Comparison of ENCODE assay signal across 12 mouse cellular contexts in the genomic region with DNA sequence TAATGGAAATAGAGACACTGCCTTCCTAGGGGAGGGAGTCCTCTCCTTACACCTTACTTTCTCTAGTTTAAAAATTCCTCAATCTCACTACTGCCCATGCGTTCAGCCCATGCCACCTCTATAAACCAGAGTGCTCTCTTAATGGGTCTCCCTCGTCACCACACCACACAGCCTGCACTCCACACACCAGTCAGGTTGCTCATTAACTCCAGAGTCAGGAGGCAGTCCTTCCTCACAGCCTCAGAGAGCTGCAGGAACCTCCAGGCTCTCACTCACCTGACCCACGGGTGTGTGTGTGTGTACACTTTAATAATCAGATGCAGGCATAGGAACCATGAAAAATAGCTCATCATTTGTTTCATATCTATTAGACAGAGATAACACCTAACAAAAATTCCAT. TPM values are rescaled to one million over a fixed set of nuclear protein-coding genes. Genes with fewer than 3 reads are reported as not detected.
A peak's percentile ranks its signal among the peaks of the same experiment; 100 is the strongest.
DNase-seq lines count a peak whose midpoint lies in the region; ATAC-seq and TF ChIP-seq lines count a peak whose summit lies in the region.
"Had no signal": no experiment of that assay in that cellular context is flagged by ENCODE, and none has a peak within 500 bp of the region (broad histone marks: within the 10 kb centered on the region; RNA-seq: fewer than 3 reads in every experiment).

No protein-coding gene starts in this region.

- H3K4me2 ChIP-seq in heart, embryonic 11.5 days: no peak overlapping the region
- H3K4me2 ChIP-seq in intestine, embryonic 14.5 days (ENCODE audit: low read length): no peak overlapping the region
- no peak overlapping the region for H3K4me2 ChIP-seq in kidney, postnatal 0 days (ENCODE audit: low read length)
- H3K4me2 ChIP-seq in forebrain, postnatal 0 days (ENCODE audit: low read depth): no peak overlapping the region
- H3K4me2 ChIP-seq in forebrain, embryonic 14.5 days (ENCODE audit: low read length): no peak overlapping the region
- H3K4me2 ChIP-seq: hindbrain, embryonic 15.5 days had no signal

- H3K9me3 ChIP-seq in heart, embryonic 11.5 days (replicated peaks; ENCODE audit: control insufficient read depth, low read length): no peaks in the 10 kb centered on the region
- no peaks in the 10 kb centered on the region for H3K9me3 ChIP-seq in intestine, embryonic 14.5 days (ENCODE audit: control insufficient read depth, low read length)
- H3K9me3 ChIP-seq in kidney, postnatal 0 days (replicated peaks; ENCODE audit: low read length): no peaks in the 10 kb centered on the region
- H3K9me3 ChIP-seq in forebrain, postnatal 0 days (ENCODE audit: low read length): no peaks in the 10 kb centered on the region
- H3K9me3 ChIP-seq in forebrain, embryonic 14.5 days (replicated peaks; ENCODE audit: control insufficient read depth, low read length): no peaks in the 10 kb centered on the region
- H3K9me3 ChIP-seq: hindbrain, embryonic 15.5 days had no signal

- H3K4me1 ChIP-seq in heart, embryonic 11.5 days (ENCODE audit: control insufficient read depth, insufficient read depth, low read length): peaks cover 16% of the 10 kb centered on the region
- no peaks in the 10 kb centered on the region for H3K4me1 ChIP-seq in intestine, embryonic 14.5 days (replicated peaks; ENCODE audit: control insufficient read depth, insufficient read depth, low read length)
- no peaks in the 10 kb centered on the region for H3K4me1 ChIP-seq in kidney, postnatal 0 days (replicated peaks; ENCODE audit: insufficient read depth, low read length)
- H3K4me1 ChIP-seq in forebrain, postnatal 0 days (ENCODE audit: insufficient read depth): no peaks in the 10 kb centered on the region
- no peaks in the 10 kb centered on the region for H3K4me1 ChIP-seq in forebrain, embryonic 14.5 days (ENCODE audit: control insufficient read depth, insufficient read depth, low read length)
- H3K4me1 ChIP-seq: hindbrain, embryonic 15.5 days had no signal

- no peak for ATAC-seq in heart, embryonic 11.5 days (replicated peaks; ENCODE audit: insufficient number of reproducible peaks, low FRiP score, low TSS enrichment)
- peak; percentile 72; the same call in 1 of the 2 replicates for ATAC-seq in intestine, embryonic 14.5 days (replicated peaks; ENCODE audit: low FRiP score, low TSS enrichment, low read depth)
- peak; percentile 89 for ATAC-seq in kidney, postnatal 0 days (replicated peaks; ENCODE audit: low FRiP score, low read depth)
- no peak for ATAC-seq in forebrain, postnatal 0 days
- no peak for ATAC-seq in forebrain, embryonic 14.5 days

- no peak overlapping the region for H3K4me3 ChIP-seq in heart, embryonic 11.5 days (ENCODE audit: low read depth, low read length)
- no peak overlapping the region for H3K4me3 ChIP-seq in intestine, embryonic 14.5 days (ENCODE audit: low read depth, low read length)
- no peak overlapping the region for H3K4me3 ChIP-seq in kidney, postnatal 0 days (replicated peaks; ENCODE audit: low read depth, low read length)
- H3K4me3 ChIP-seq in macrophage (ENCODE audit: inconsistent target): no peak overlapping the region
- H3K4me3 ChIP-seq in forebrain, postnatal 0 days (ENCODE audit: low read depth, low read length): no peak overlapping the region
- H3K4me3 ChIP-seq in forebrain, embryonic 14.5 days (ENCODE audit: low read depth, low read length): no peak overlapping the region
- H3K4me3 ChIP-seq: hindbrain, embryonic 15.5 days had no signal

- intact Hi-C loops in heart, postnatal 36 days (cut with DNase I): loop anchor here (10.0 kb wide), 2 partner anchors 155 to 405 kb away; a partner anchor contains a TSS

- WGBS in heart, embryonic 11.5 days (ENCODE audit: insufficient replicate concordance): 80% methylated on average over 3 of the region's 3 CpGs
- 69% methylated on average over 3 of the region's 3 CpGs for WGBS in intestine, embryonic 14.5 days
- 55% methylated on average over 3 of the region's 3 CpGs for WGBS in kidney, postnatal 0 days
- WGBS in macrophage (ENCODE audit: missing documents): 84% methylated on average over 3 of the region's 3 CpGs
- 87% methylated on average over 3 of the region's 3 CpGs for WGBS in forebrain, postnatal 0 days
- 85% methylated on average over 3 of the region's 3 CpGs for WGBS in forebrain, embryonic 14.5 days

- 0 out of 2 replicates have a peak overlapping the region, but pooled peaks have one; percentile 24 for H3K27ac ChIP-seq in heart, embryonic 11.5 days (ENCODE audit: low read depth, low read length)
- H3K27ac ChIP-seq in intestine, embryonic 14.5 days (ENCODE audit: low read depth): no peak overlapping the region
- H3K27ac ChIP-seq in kidney, postnatal 0 days: no peak overlapping the region
- peak overlapping the region; percentile 22 for H3K27ac ChIP-seq in macrophage
- H3K27ac ChIP-seq in forebrain, postnatal 0 days (ENCODE audit: low read depth, low read length): no peak overlapping the region
- no peak overlapping the region for H3K27ac ChIP-seq in forebrain, embryonic 14.5 days (ENCODE audit: low read depth, low read length)
- H3K27ac ChIP-seq: hindbrain, embryonic 15.5 days had no signal

- peaks cover 95% of the 10 kb centered on the region for H3K79me2 ChIP-seq in macrophage (ENCODE audit: inconsistent target)

- no peak for DNase-seq in heart, postnatal 36 days
- no peak for DNase-seq in intestine, embryonic 14.5 days (ENCODE audit: low spot score)
- peak; percentile 9 for DNase-seq in kidney, postnatal 0 days (ENCODE audit: low spot score)
- no peak for DNase-seq in forebrain, postnatal 0 days
- no peak for DNase-seq in MN1 (ENCODE audit: low spot score)
- DNase-seq in forebrain, embryonic 14.5 days (ENCODE audit: low spot score): no peak
- DNase-seq: cerebellum, adult 8-10 months; gastrocnemius, postnatal 10 days; right cerebral cortex, postnatal 25 days had no signal

- no peak for TF ChIP-seq CTCF in kidney, postnatal 0 days (IDR thresholded peaks at IDR 0.05; ENCODE audit: low read depth)
- no peak for TF ChIP-seq CTCF in forebrain, postnatal 0 days (IDR thresholded peaks at IDR 0.05; ENCODE audit: low read depth)

- H3K9ac ChIP-seq in heart, embryonic 11.5 days (ENCODE audit: low read depth, low read length): no peak overlapping the region
- no peak overlapping the region for H3K9ac ChIP-seq in intestine, embryonic 14.5 days (ENCODE audit: low read length)
- no peak overlapping the region for H3K9ac ChIP-seq in kidney, postnatal 0 days (ENCODE audit: low read depth, low read length)
- H3K9ac ChIP-seq in forebrain, postnatal 0 days: no peak overlapping the region
- H3K9ac ChIP-seq in forebrain, embryonic 14.5 days (ENCODE audit: low read length): no peak overlapping the region
- H3K9ac ChIP-seq: hindbrain, embryonic 15.5 days had no signal

- peaks cover 9% of the 10 kb centered on the region for H3K36me3 ChIP-seq in heart, embryonic 11.5 days (ENCODE audit: control insufficient read depth, insufficient read depth, low read length)
- peaks cover 48% of the 10 kb centered on the region for H3K36me3 ChIP-seq in intestine, embryonic 14.5 days (ENCODE audit: control insufficient read depth, insufficient read depth, low read length)
- 0 out of 2 replicates have a peak, but pooled peaks cover 26% of the 10 kb centered on the region for H3K36me3 ChIP-seq in kidney, postnatal 0 days (ENCODE audit: insufficient read depth, low read length)
- peaks cover 43% of the 10 kb centered on the region for H3K36me3 ChIP-seq in macrophage (ENCODE audit: inconsistent target)
- peaks cover 28% of the 10 kb centered on the region for H3K36me3 ChIP-seq in forebrain, postnatal 0 days (ENCODE audit: insufficient read depth)
- peaks cover 48% of the 10 kb centered on the region for H3K36me3 ChIP-seq in forebrain, embryonic 14.5 days (ENCODE audit: control insufficient read depth, insufficient read depth, low read length)

- H3K27me3 ChIP-seq in heart, embryonic 11.5 days (ENCODE audit: control insufficient read depth, insufficient read depth, low read length): no peaks in the 10 kb centered on the region
- H3K27me3 ChIP-seq in intestine, embryonic 14.5 days (replicated peaks; ENCODE audit: control insufficient read depth, insufficient read depth, low read length): no peaks in the 10 kb centered on the region
- H3K27me3 ChIP-seq in kidney, postnatal 0 days (ENCODE audit: insufficient read depth, low read length): no peaks in the 10 kb centered on the region
- no peaks in the 10 kb centered on the region for H3K27me3 ChIP-seq in forebrain, postnatal 0 days (ENCODE audit: insufficient read depth, low read length)
- H3K27me3 ChIP-seq in forebrain, embryonic 14.5 days (replicated peaks; ENCODE audit: control insufficient read depth, insufficient read depth, low read length): no peaks in the 10 kb centered on the region
- H3K27me3 ChIP-seq: hindbrain, embryonic 15.5 days had no signal

RNA-seq across cellular contexts. Expression of a gene that starts 10.8 kb away (rescaled TPM):
- 26.7 and 27.2 TPM in 2 replicates for polyA plus RNA-seq in heart, embryonic 11.5 days (2014; fragmentation: Nextera tagmentation; extraction: Ambion mirVana)
- total RNA-seq in heart, postnatal 36 days (2021): 10 to 100 TPM; 30.4 to 31.0 TPM
- polyA plus RNA-seq in intestine, embryonic 14.5 days (2014; fragmentation: Nextera tagmentation; extraction: Ambion mirVana): 36.4 and 46.1 TPM in 2 replicates
- polyA plus RNA-seq in kidney, postnatal 0 days (2015; fragmentation: Nextera tagmentation; extraction: Ambion mirVana): 37.6 and 41.1 TPM in 2 replicates
- 100 to 1,000 TPM in 2 of 26 experiments, 10 to 100 TPM in 24; 33.5 to 108 (median 60.6) TPM for total RNA-seq in macrophage (2018; cell fraction: chromatin; rRNA removed)
- total RNA-seq in macrophage (2018; cell fraction: cytosol; rRNA removed): 10 to 100 TPM; 41.1 to 67.8 (median 52.0) TPM
- 100 to 1,000 TPM in 3 of 26 experiments, 10 to 100 TPM in 23; 40.5 to 114 (median 67.3) TPM for total RNA-seq in macrophage (2018; cell fraction: nucleus; rRNA removed)
- polyA plus RNA-seq in macrophage (2018): 43.1 to 52.3 TPM (median 48.8 TPM) in 3 replicates
- total RNA-seq in forebrain, postnatal 0 days (2014; rRNA removed): 26.5 and 27.4 TPM in 2 replicates
- 25.1 and 28.5 TPM in 2 replicates for polyA plus RNA-seq in forebrain, postnatal 0 days (2015; fragmentation: Nextera tagmentation; extraction: Ambion mirVana)
- polyA plus RNA-seq in forebrain, embryonic 14.5 days (2014; fragmentation: Nextera tagmentation; extraction: Ambion mirVana): 35.0 and 36.0 TPM in 2 replicates

Comparison
In these comparisons a context has a peak if more than half of its experiments do, and no peak if none do; other contexts are left out.
1. ATAC-seq: peak in intestine, embryonic 14.5 days (single experiment) and kidney, postnatal 0 days (single experiment); none in heart, embryonic 11.5 days (single experiment), forebrain, postnatal 0 days (single experiment) and forebrain, embryonic 14.5 days (single experiment).
2. H3K27ac ChIP-seq: peak in heart, embryonic 11.5 days (single experiment) and macrophage (single experiment); none in intestine, embryonic 14.5 days (single experiment), kidney, postnatal 0 days (single experiment), forebrain, postnatal 0 days (single experiment) and forebrain, embryonic 14.5 days (single experiment).